Mouse (Mus musculus): Measurements from ENCODE around the gene Alkbh7. TPM values are rescaled to one million over a fixed set of nuclear protein-coding genes. Genes with fewer than 3 reads are reported as not detected.

Alkbh7 gene
- 10 to 100 TPM; 26.9 to 27.9 TPM for total RNA-seq (2021)
- long read RNA-seq, experiment 1, transcript Alkbh7-201 (4 exons, 917 nt): major isoform, 13 of 15 reads
- long read RNA-seq, experiment 1, partial matches to known transcripts: 1 of 15 reads
- long read RNA-seq, experiment 1, other reads (novel, unspliced or antisense): 0 of 15 reads
- long read RNA-seq, experiment 2, transcript Alkbh7-201 (4 exons, 917 nt): major isoform, 12 of 12 reads
- long read RNA-seq, experiment 2, partial matches to known transcripts: 0 of 12 reads
- long read RNA-seq, experiment 2, other reads (novel, unspliced or antisense): 0 of 12 reads

GRCm38 (mm10) chr17:56997029-56997667 lies at the start of gene Alkbh7:
Gene Alkbh7 (plus strand): TSS chr17:56997339.
- peak; percentile 97 for DNase-seq (ENCODE audit: low spot score)

- peak; percentile 69 for DNase-seq (ENCODE audit: low spot score)
Observed at GRCm38 (mm10) chr17:56950915-56951314, 46.2 kb upstream of the Alkbh7 start.

- DNase-seq (ENCODE audit: low spot score): no peak
Observed at GRCm38 (mm10) chr17:56952639-56953038, 44.5 kb upstream of the Alkbh7 start.

- no peak for DNase-seq (ENCODE audit: low spot score)
Observed at GRCm38 (mm10) chr17:56954871-56955270, 42.3 kb upstream of the Alkbh7 start.

- no peak for DNase-seq (ENCODE audit: low spot score)
Observed at GRCm38 (mm10) chr17:56957763-56958429, 39.2 kb upstream of the Alkbh7 start.

- DNase-seq (ENCODE audit: low spot score): no peak
Observed at GRCm38 (mm10) chr17:56958667-56959066, 38.5 kb upstream of the Alkbh7 start.

GRCm38 (mm10) chr17:56961880-56962279 lies 35.3 kb upstream of the Alkbh7 start:
- no peak for DNase-seq (ENCODE audit: low spot score)

GRCm38 (mm10) chr17:56962642-56963405 lies 34.3 kb upstream of the Alkbh7 start:
- DNase-seq (ENCODE audit: low spot score): no peak

- no peak for DNase-seq (ENCODE audit: low spot score)
Observed at GRCm38 (mm10) chr17:56963646-56964045, 33.5 kb upstream of the Alkbh7 start.

- no peak for DNase-seq (ENCODE audit: low spot score)
Observed at GRCm38 (mm10) chr17:56969321-56969720, 27.8 kb upstream of the Alkbh7 start.

- no peak for DNase-seq (ENCODE audit: low spot score)
Observed at GRCm38 (mm10) chr17:56970081-56970480, 27.1 kb upstream of the Alkbh7 start.

GRCm38 (mm10) chr17:56973956-56974707 lies 23.0 kb upstream of the Alkbh7 start:
- DNase-seq (ENCODE audit: low spot score): no peak

- DNase-seq (ENCODE audit: low spot score): no peak
Observed at GRCm38 (mm10) chr17:56974708-56975240, 22.4 kb upstream of the Alkbh7 start.

- no peak for DNase-seq (ENCODE audit: low spot score)
Observed at GRCm38 (mm10) chr17:56975391-56975790, 21.7 kb upstream of the Alkbh7 start.

- DNase-seq (ENCODE audit: low spot score): no peak
Observed at GRCm38 (mm10) chr17:56976531-56977390, 20.4 kb upstream of the Alkbh7 start.

GRCm38 (mm10) chr17:56979524-56979923 lies 17.6 kb upstream of the Alkbh7 start:
- no peak for DNase-seq (ENCODE audit: low spot score)

GRCm38 (mm10) chr17:56981049-56981448 lies 16.1 kb upstream of the Alkbh7 start:
- DNase-seq (ENCODE audit: low spot score): no peak

- DNase-seq (ENCODE audit: low spot score): no peak
Observed at GRCm38 (mm10) chr17:56982013-56982412, 15.1 kb upstream of the Alkbh7 start, which contains the start of gene Acer1. Gene Acer1 (minus strand): TSS chr17:56982126.

GRCm38 (mm10) chr17:56984886-56985285 lies 12.3 kb upstream of the Alkbh7 start:
- no peak for DNase-seq (ENCODE audit: low spot score)

GRCm38 (mm10) chr17:56985656-56986055 lies 11.5 kb upstream of the Alkbh7 start:
- DNase-seq (ENCODE audit: low spot score): no peak

Measured in gastrocnemius, adult 18-20 months (tissue).